Mouse (Mus musculus): ENCODE measurements around the gene Slc4a1ap. TPM values are rescaled to one million over a fixed set of nuclear protein-coding genes. Genes with fewer than 3 reads are reported as not detected.

Slc4a1ap gene
- polyA plus RNA-seq, 1 experiment from 2014 or later = 30.3 TPM

Other genes starting within 250 kb of the Slc4a1ap start
- gene Ift172, start 235.9 kb upstream of the Slc4a1ap start, polyA plus RNA-seq (2015; fragmentation: Nextera tagmentation; extraction: Ambion mirVana) = 31.5 and 38.2 TPM in 2 replicates
- gene Fndc4, start 230.9 kb upstream of the Slc4a1ap start, polyA plus RNA-seq (2015; fragmentation: Nextera tagmentation; extraction: Ambion mirVana) = 102 and 105 TPM in 2 replicates
- gene Gckr, start 229.6 kb upstream of the Slc4a1ap start, polyA plus RNA-seq (2015; fragmentation: Nextera tagmentation; extraction: Ambion mirVana) = 0.25 and 0.26 TPM in 2 replicates
- gene Zfp512, start 74.6 kb upstream of the Slc4a1ap start, polyA plus RNA-seq (2015; fragmentation: Nextera tagmentation; extraction: Ambion mirVana) = 112 and 122 TPM in 2 replicates
- gene 4930548H24Rik, start 41.3 kb upstream of the Slc4a1ap start, polyA plus RNA-seq (2015; fragmentation: Nextera tagmentation; extraction: Ambion mirVana) = 0.09 TPM in 1 of 2 replicates, not detected in the other
- 85.4 and 92.1 TPM in 2 replicates for gene Gpn1, start 32.3 kb upstream of the Slc4a1ap start, polyA plus RNA-seq (2015; fragmentation: Nextera tagmentation; extraction: Ambion mirVana)
- 22.0 and 23.2 TPM in 2 replicates for gene Supt7l, start 812 bp downstream of the Slc4a1ap start, polyA plus RNA-seq (2015; fragmentation: Nextera tagmentation; extraction: Ambion mirVana)
- gene Mrpl33, start 69.9 kb downstream of the Slc4a1ap start, polyA plus RNA-seq (2015; fragmentation: Nextera tagmentation; extraction: Ambion mirVana) = 197 and 215 TPM in 2 replicates
- 2.0 and 2.8 TPM in 2 replicates for gene Rbks, start 170.6 kb downstream of the Slc4a1ap start, polyA plus RNA-seq (2015; fragmentation: Nextera tagmentation; extraction: Ambion mirVana)
- gene Babam2, start 170.7 kb downstream of the Slc4a1ap start, polyA plus RNA-seq (2015; fragmentation: Nextera tagmentation; extraction: Ambion mirVana) = 49.0 and 53.3 TPM in 2 replicates